Mouse (Mus musculus) gonadal fat pad, adult 2 months (tissue): ENCODE measurements around the gene Iqch. TPM values are rescaled to one million over a fixed set of nuclear protein-coding genes. Genes with fewer than 3 reads are reported as not detected.

Experiments used
- DNase-seq: peaks from one replicate; pipeline ENCODE4 v3.0.0-alpha.2; 2012; ENCODE audit warnings: low read depth
- polyA plus RNA-seq: library from polyadenylated mRNA; depleted of rRNA; stranded (reverse); fragments of >200 nt; gene quantifications from 2 replicates; pipeline ENCODE4 v1.2.3, GENCODE M21; 2012; rRNA removed

Iqch gene
- polyA plus RNA-seq, 1 experiment = 0.14 TPM

DNA sequence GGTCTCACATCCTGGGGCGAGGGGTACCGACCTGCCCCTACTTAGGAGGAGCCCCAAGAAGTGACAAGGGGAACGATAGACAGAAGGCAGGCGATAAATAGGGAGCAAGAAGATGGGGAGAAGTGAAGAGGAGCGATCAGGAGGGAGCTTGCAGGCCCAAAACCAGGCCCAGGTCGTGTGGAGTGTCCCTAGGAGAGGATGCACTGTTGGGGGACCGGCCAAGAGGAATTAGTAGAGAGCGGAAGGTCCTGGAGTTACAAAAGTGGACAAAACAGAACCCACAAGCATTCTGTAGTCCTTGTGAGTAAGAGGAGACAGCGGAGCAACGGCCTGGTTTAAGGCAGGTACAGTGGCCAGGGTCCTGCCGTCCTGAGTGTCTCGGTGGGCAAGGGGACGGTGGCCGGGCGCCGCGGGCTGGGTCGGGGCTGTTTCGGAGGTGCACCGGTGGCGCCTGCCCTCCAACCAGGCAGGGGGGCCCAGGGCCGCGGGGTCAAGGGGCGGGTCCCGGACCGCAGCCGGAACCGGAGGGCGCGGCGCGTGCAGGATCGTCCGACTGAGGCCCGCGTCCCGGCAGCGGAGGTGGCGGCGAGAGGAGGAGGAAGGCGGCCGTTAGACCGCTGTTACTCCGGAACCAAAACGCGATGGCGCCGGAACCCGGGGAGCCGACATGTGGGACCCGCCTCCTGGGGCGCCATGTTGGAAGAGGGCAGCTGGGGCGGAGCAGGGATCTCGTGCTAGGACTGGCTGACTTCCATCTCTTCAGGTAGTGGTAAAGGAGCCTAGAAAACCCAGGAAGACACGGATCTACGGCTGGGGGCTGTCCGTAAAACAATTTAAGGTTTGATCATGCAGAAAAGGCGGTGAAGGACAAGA lies 224.8 kb downstream of the Iqch start, which contains the start of gene Map2k5:
TSS of gene Map2k5 (minus strand) at position 633 of the 873 bp plus-strand sequence.
- DNase-seq = peak; percentile 44

- no peak for DNase-seq
Observed at GRCm38 (mm10) chr9:63373315-63373714, 229.0 kb downstream of the Iqch start.

DNA sequence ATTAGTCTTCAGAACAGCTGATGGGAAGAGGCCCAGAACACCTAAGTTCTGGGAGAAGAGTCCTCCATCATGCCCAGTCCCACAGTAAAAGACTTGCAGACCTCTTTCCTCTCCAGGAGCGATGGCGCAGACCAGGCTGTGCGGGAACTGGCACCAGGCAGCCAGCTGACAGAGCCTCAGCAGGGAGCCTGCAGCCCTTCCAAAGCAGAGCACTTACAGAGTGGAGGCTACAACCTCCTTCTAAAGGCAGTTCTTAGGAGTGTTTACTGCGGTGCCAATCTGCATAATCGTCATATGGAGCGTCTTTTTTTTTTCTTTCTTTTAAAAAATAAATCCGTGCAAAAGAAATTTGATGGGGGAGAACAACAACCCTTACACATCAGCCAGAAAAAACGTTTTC lies 229.8 kb downstream of the Iqch start:
- no peak for DNase-seq

Other genes with a start within 250 kb of the Iqch start
- gene Map2k5, start 224.6 kb downstream of the Iqch start, polyA plus RNA-seq = 27.4 and 27.9 TPM in 2 replicates
- gene 2300009A05Rik, start 203.2 kb downstream of the Iqch start, polyA plus RNA-seq = 34.3 and 37.6 TPM in 2 replicates
- 17.8 and 25.5 TPM in 2 replicates for gene Aagab, start 167 bp upstream of the Iqch start, polyA plus RNA-seq
- 35.1 and 35.8 TPM in 2 replicates for gene Smad3, start 155.5 kb upstream of the Iqch start, polyA plus RNA-seq